Mouse (Mus musculus) liver, postnatal 0 days (tissue): Measurements from ENCODE around the gene Fbxl4.

Source experiments
- CTCF ChIP-seq: sonication (generic); IDR thresholded peaks from 2 replicates; pipeline ENCODE4 v1.5.1; 2016; ENCODE audit warnings: antibody characterized with exemption, low read depth
- EP300 ChIP-seq: IDR thresholded peaks from 2 replicates; pipeline ENCODE4 v1.6.1; 2016; ENCODE audit warnings: antibody characterized with exemption, low read depth, mild to moderate bottlenecking

DNA sequence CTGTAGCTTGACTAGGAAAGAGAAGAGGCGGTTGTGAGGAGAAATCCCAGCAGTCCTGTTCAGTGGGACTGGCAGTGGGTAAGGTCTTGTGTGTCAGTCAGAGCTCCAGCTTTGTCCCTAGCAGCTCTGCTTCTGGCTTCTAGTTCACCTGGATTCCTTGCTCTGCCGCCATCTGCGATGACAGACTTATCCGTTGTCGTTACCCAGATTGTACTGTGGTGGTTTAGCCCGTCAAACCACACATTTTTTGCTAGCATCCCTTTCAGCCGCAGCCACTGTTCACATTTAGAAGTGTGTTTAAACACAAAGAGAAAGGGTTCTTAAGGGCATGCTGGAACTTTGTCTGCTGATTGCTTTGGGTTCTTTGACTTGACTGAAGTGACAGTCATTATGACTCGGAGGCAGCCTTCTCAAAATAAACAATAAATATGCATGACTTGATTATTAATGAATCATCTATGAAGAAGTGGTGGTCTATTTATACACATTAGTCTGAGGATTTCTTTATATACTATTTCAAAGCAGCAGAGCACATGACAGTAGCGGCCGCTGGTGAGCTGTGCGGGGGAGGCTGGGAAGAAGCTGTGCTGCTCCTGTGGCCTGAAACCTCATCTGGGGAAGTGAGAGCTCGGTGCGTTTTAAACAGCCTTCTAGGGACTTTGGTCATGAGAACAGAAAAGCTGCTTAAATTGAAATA lies 35.6 kb downstream of the Fbxl4 start:
- TF ChIP-seq EP300 (no peak), CTCF (no peak)
